Mouse (Mus musculus) midbrain, embryonic 11.5 days (tissue): Measurements from ENCODE around the gene Acsl4. TPM values are rescaled to one million over a fixed set of nuclear protein-coding genes. Genes with fewer than 3 reads are reported as not detected.

Source experiments
- ATAC-seq: fragments of 200-750 bp; cut with Nextera tagmentation; 2 replicates; pipeline ENCODE4 v1.8.0; 2017; ENCODE audit warnings: moderate TSS enrichment, moderate library complexity; ENCODE audit not compliant: low FRiP score
- DNase-seq: peaks from one replicate; pipeline ENCODE4 v3.0.0; 2015; ENCODE audit warnings: low spot score; ENCODE audit errors: missing footprints
- H3K27ac ChIP-seq: fragments of 300-500 bp; sonication (generic); 2 replicates; pipeline ENCODE4 v1.5.1; 2014; ENCODE audit warnings: low read depth, low read length
- H3K27me3 ChIP-seq: fragments of 300-500 bp; sonication (generic); 2 replicates; pipeline ENCODE4 v1.6.1; 2014; ENCODE audit warnings: mild to moderate bottlenecking, low read length, moderate library complexity, mixed read lengths; ENCODE audit not compliant: control insufficient read depth, insufficient read depth
- H3K36me3 ChIP-seq: fragments of 300-500 bp; sonication (generic); 2 replicates; pipeline ENCODE4 v1.6.1; 2014; ENCODE audit warnings: mild to moderate bottlenecking, low read length, moderate library complexity, mixed read lengths; ENCODE audit not compliant: control insufficient read depth, insufficient read depth
- H3K4me1 ChIP-seq: fragments of 300-500 bp; sonication (generic); 2 replicates; pipeline ENCODE4 v1.6.1; 2014; ENCODE audit warnings: low read length; ENCODE audit not compliant: control insufficient read depth, insufficient read depth
- H3K4me2 ChIP-seq: fragments of 300-500 bp; sonication (generic); 2 replicates; pipeline ENCODE4 v1.6.1; 2014; ENCODE audit warnings: mild to moderate bottlenecking, moderate library complexity
- H3K4me3 ChIP-seq: fragments of 300-500 bp; sonication (generic); 2 replicates; pipeline ENCODE4 v1.5.1; 2014; ENCODE audit warnings: low read depth, low read length
- H3K9ac ChIP-seq: fragments of 300-500 bp; sonication (generic); 2 replicates; pipeline ENCODE4 v1.6.1; 2014; ENCODE audit warnings: low read length
- H3K9me3 ChIP-seq: fragments of 300-500 bp; sonication (generic); 2 replicates; pipeline ENCODE4 v1.6.1; 2016; ENCODE audit warnings: low read length; ENCODE audit not compliant: control insufficient read depth
- WGBS: fragments of 180-500 bp; shearing (Covaris S2); extraction: QIAGEN DNeasy Blood & Tissue Kit; methylation state at CpG from one replicate; pipeline ENCODE4 v1.1.7; 2014; 5-methylcytosine and 5-hydroxymethylcytosine counted together
- polyA plus RNA-seq: library from polyadenylated mRNA; unstranded; fragments of >200 nt; fragmentation: Nextera tagmentation; extraction: Ambion mirVana; gene quantifications from 2 replicates; pipeline ENCODE4 v1.2.1, GENCODE M21; 2014

The Acsl4 gene
- polyA plus RNA-seq, 1 experiment from 2014 or later = 27.1 TPM

- H3K27me3 ChIP-seq = no peaks in the 10 kb centered on the region
- no peaks in the 10 kb centered on the region for H3K9me3 ChIP-seq
- no peak overlapping the region for H3K4me2 ChIP-seq
- 71% methylated on average over 9 of the region's 9 CpGs for WGBS
- no peaks in the 10 kb centered on the region for H3K36me3 ChIP-seq
- no peak for ATAC-seq
- no peak overlapping the region for H3K4me3 ChIP-seq
- H3K4me1 ChIP-seq = no peaks in the 10 kb centered on the region
- no peak overlapping the region for H3K9ac ChIP-seq
- H3K27ac ChIP-seq = no peak overlapping the region
- DNase-seq = no peak
Observed at GRCm38 (mm10) chrX:142316106-142316505, 74.2 kb downstream of the Acsl4 start.

- Histone ChIP-seq H3K9ac (no peak overlapping the region), H3K27me3 (no peaks in the 10 kb centered on the region), H3K36me3 (no peaks in the 10 kb centered on the region), H3K9me3 (no peaks in the 10 kb centered on the region), H3K27ac (no peak overlapping the region), H3K4me2 (no peak overlapping the region), H3K4me1 (no peaks in the 10 kb centered on the region), H3K4me3 (no peak overlapping the region)
- 86% methylated on average over 8 of the region's 8 CpGs for WGBS
- DNase-seq = no peak
- no peak for ATAC-seq
Observed at GRCm38 (mm10) chrX:142315270-142315669, 75.1 kb downstream of the Acsl4 start.

GRCm38 (mm10) chrX:142314307-142315024, 75.9 kb downstream of the Acsl4 start:
- ATAC-seq (peak; percentile 46; the same call in 1 of the 2 replicates), DNase-seq (peak; percentile 95)
- 52% methylated on average over 11 of the region's 11 CpGs for WGBS
- Histone ChIP-seq H3K4me3 (no peak overlapping the region), H3K9ac (no peak overlapping the region), H3K27me3 (no peaks in the 10 kb centered on the region), H3K27ac (no peak overlapping the region), H3K9me3 (no peaks in the 10 kb centered on the region), H3K4me1 (no peaks in the 10 kb centered on the region), H3K36me3 (no peaks in the 10 kb centered on the region), H3K4me2 (no peak overlapping the region)

- no peaks in the 10 kb centered on the region for H3K4me1 ChIP-seq
- WGBS = 75% methylated on average over 5 of the region's 5 CpGs
- ATAC-seq = no peak
- no peak overlapping the region for H3K4me3 ChIP-seq
- peaks cover 8% of the 10 kb centered on the region for H3K27me3 ChIP-seq
- H3K36me3 ChIP-seq = no peaks in the 10 kb centered on the region
- no peak overlapping the region for H3K4me2 ChIP-seq
- no peak overlapping the region for H3K27ac ChIP-seq
- no peaks in the 10 kb centered on the region for H3K9me3 ChIP-seq
- DNase-seq = no peak
- no peak overlapping the region for H3K9ac ChIP-seq
Observed at GRCm38 (mm10) chrX:142310431-142310830, 79.9 kb downstream of the Acsl4 start.

- no peaks in the 10 kb centered on the region for H3K9me3 ChIP-seq
- peak within 1 kb of the TSS; percentile 49 for H3K9ac ChIP-seq
- DNase-seq = peak; percentile 90
- H3K4me3 ChIP-seq = peak within 1 kb of the TSS; percentile 18
- H3K4me1 ChIP-seq = no peaks in the 10 kb centered on the region
- 29% methylated on average over 27 of the region's 33 CpGs for WGBS
- H3K4me2 ChIP-seq = peak within 1 kb of the TSS; percentile 44
- H3K36me3 ChIP-seq = no peaks in the 10 kb centered on the region
- H3K27me3 ChIP-seq = peaks cover 17% of the 10 kb centered on the region
- peak; percentile 87 for ATAC-seq
- no peak within 1 kb of the TSS for H3K27ac ChIP-seq
Observed at GRCm38 (mm10) chrX:142305869-142306581, 84.3 kb downstream of the Acsl4 start, which contains the start of gene Kcne1l. Gene Kcne1l, minus strand, starts transcription at chrX:142306294.

GRCm38 (mm10) chrX:142305010-142305868, 85.1 kb downstream of the Acsl4 start:
- no peak overlapping the region for H3K27ac ChIP-seq
- H3K9me3 ChIP-seq = no peaks in the 10 kb centered on the region
- no peaks in the 10 kb centered on the region for H3K4me1 ChIP-seq
- peak overlapping the region; percentile 49 for H3K9ac ChIP-seq
- DNase-seq = peak; percentile 85
- peaks cover 17% of the 10 kb centered on the region for H3K27me3 ChIP-seq
- no peaks in the 10 kb centered on the region for H3K36me3 ChIP-seq
- WGBS = 29% methylated on average over 34 of the region's 35 CpGs
- H3K4me3 ChIP-seq = peak overlapping the region; percentile 18
- peak overlapping the region; percentile 44 for H3K4me2 ChIP-seq
- peak; percentile 61 for ATAC-seq

- no peak for ATAC-seq
- Histone ChIP-seq H3K27me3 (peaks cover 17% of the 10 kb centered on the region), H3K4me1 (no peaks in the 10 kb centered on the region)
Observed at GRCm38 (mm10) chrX:142304592-142304991, 85.7 kb downstream of the Acsl4 start.

GRCm38 (mm10) chrX:142303456-142303855, 86.9 kb downstream of the Acsl4 start:
- Histone ChIP-seq H3K36me3 (no peaks in the 10 kb centered on the region), H3K27ac (no peak overlapping the region), H3K9me3 (no peaks in the 10 kb centered on the region), H3K4me3 (no peak overlapping the region), H3K27me3 (peaks cover 17% of the 10 kb centered on the region), H3K4me2 (no peak overlapping the region), H3K4me1 (no peaks in the 10 kb centered on the region), H3K9ac (no peak overlapping the region)
- ATAC-seq = no peak
- WGBS = 59% methylated on average over 2 of the region's 2 CpGs
- no peak for DNase-seq

More at GRCm38 (mm10) chrX:142304592-142304991, 85.7 kb downstream of the Acsl4 start:
- Histone ChIP-seq H3K36me3 (no peaks in the 10 kb centered on the region), H3K9ac (no peak overlapping the region), H3K27ac (no peak overlapping the region), H3K9me3 (no peaks in the 10 kb centered on the region), H3K4me2 (no peak overlapping the region), H3K4me3 (no peak overlapping the region)
- peak; percentile 85 for DNase-seq
